Mouse (Mus musculus) bone marrow, adult 2 months (tissue): ENCODE data around the gene C130026I21Rik. TPM values are rescaled to one million over a fixed set of nuclear protein-coding genes. Genes with fewer than 3 reads are reported as not detected.
"Not testable (repeated sequence)": the region's sequence is repeated elsewhere in the genome, so short reads cannot be mapped to it uniquely, and the experiment has no call there.

Experiments
- H3K27ac ChIP-seq: fragments of 200-500 bp; 2 replicates; pipeline ENCODE4 v1.5.1; 2012; ENCODE audit warnings: low read depth, mild to moderate bottlenecking, control low read depth, inconsistent platforms, low read length; ENCODE audit not compliant: control insufficient read depth, poor library complexity, insufficient read depth
- H3K4me1 ChIP-seq: fragments of 200-500 bp; 2 replicates; pipeline ENCODE4 v1.6.1; 2011; ENCODE audit warnings: low read length; ENCODE audit not compliant: control insufficient read depth, insufficient read depth
- H3K4me3 ChIP-seq: fragments of 200-500 bp; replicated peaks from 2 replicates; pipeline ENCODE3; 2011; ENCODE audit warnings: mild to moderate bottlenecking, low read depth, low read length, control low read depth; ENCODE audit not compliant: control insufficient read depth
- CTCF ChIP-seq: fragments of 200-500 bp; IDR thresholded peaks from 2 replicates; pipeline ENCODE4 v1.5.1; 2011; ENCODE audit warnings: low read length, control low read depth; ENCODE audit not compliant: control insufficient read depth, insufficient read depth
- WGBS: fragments of 180-500 bp; shearing (Covaris S2); methylation state at CpG from one replicate; pipeline ENCODE4 v1.1.7; 2018; 5-methylcytosine and 5-hydroxymethylcytosine counted together
- polyA plus RNA-seq: library from polyadenylated mRNA; stranded (reverse); fragments of >200 nt; gene quantifications from 2 replicates; pipeline ENCODE4 v1.2.4, GENCODE M21; 2011; ENCODE audit warnings: low replicate concordance; ENCODE audit not compliant: missing spikeins, insufficient read depth, insufficient read length

The C130026I21Rik gene
- 5.7 and 11.7 TPM in 2 replicates for polyA plus RNA-seq

DNA sequence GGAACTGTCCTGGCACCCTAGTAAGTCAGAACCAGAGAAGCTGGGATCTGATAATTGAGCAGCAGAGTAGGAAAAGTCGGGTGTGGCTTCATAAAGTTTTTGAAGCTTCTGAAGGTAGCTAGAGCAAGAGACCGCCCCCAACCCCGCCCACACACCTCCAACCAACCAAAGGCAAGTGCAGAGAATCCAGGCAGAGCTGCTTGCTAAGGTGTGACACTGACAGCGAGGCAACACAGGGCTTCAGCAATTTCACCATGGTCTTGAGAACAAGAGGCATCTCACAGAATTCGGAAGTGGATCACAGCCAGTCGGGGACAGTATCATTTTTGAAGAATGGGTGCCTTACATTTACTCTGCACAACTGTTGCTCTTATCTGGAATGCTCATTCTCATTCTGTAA lies at the start of gene C130026I21Rik:
Gene C130026I21Rik (minus strand): TSS at position 101 of the 400 bp plus-strand sequence.
- H3K27ac ChIP-seq, H3K4me1 ChIP-seq, H3K4me3 ChIP-seq: not testable (repeated sequence)
- no CpG with 5 or more reads among the region's 6 CpGs for WGBS

DNA sequence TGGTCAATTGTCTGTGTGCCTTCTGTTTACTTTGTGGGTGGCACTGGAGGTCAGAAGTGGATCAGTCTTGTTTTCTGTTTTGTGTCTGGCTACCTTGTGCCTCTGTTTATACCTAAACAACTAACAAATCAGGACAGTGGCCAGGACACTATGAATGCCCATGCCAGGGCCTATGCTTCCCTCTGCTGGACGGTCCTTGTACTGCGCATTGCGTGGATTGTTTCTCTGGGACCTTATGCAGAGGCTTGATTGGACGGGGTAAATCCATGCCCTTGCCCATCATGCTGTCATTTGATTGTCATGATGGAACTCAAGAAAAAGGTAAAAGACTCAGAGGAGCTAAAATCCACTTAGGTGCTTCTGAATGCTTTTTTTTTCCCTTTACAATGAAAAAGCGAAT lies 16.7 kb upstream of the C130026I21Rik start:
- H3K27ac ChIP-seq, result not testable (repeated sequence)
- 44% methylated on average over 4 of the region's 5 CpGs for WGBS

DNA sequence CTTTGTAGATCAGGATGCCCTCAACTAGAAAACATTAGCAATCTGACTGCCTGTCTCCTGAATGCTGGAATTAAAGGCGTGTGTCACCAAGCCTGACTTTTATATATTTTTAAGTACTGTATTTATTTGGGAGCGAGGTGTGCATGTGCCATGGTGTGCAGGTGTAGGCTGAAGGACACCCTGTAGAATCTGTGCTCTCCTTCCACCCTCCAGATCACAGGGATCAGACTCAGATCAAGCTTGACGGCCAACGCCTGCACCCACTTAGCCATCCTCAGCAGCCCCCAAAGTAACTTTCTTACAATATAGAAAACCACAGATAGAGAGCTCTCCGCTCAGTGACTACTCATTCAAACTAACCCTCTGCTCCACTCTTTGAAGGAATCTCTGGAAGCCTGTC lies 6.1 kb upstream of the C130026I21Rik start:
- not testable (repeated sequence) for H3K4me3 ChIP-seq, H3K4me1 ChIP-seq
- 65% methylated on average over 4 of the region's 5 CpGs for WGBS

More for the DNA sequence above, 16.7 kb upstream of the C130026I21Rik start:
- not testable (repeated sequence) for H3K4me3 ChIP-seq, H3K4me1 ChIP-seq
- peak; percentile 31 for TF ChIP-seq CTCF

DNA sequence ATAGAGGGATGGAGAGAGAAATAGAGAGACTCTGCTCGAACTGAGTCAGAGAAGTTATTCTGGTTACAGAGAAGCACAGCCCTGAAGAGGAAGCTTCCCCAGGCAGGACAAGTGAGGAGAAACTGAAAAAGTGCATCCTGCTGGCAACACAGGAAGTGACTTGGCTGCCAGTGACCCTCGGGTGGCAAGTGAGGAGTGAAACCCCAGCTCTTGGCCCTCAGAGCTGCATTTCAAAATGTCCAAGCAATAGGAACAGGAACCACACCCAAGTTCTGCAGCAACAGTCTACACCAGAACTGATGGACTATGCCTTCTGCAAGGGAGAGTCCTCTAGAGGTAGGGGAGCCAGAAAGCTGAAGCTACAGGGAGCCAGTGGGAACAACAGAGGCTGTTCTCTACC lies 11.7 kb downstream of the C130026I21Rik start:
- not testable (repeated sequence) for H3K27ac ChIP-seq, H3K4me1 ChIP-seq, H3K4me3 ChIP-seq
- 62% methylated on average over 2 of the region's 2 CpGs for WGBS

More for the DNA sequence above, 6.1 kb upstream of the C130026I21Rik start:
- not testable (repeated sequence) for H3K27ac ChIP-seq

DNA sequence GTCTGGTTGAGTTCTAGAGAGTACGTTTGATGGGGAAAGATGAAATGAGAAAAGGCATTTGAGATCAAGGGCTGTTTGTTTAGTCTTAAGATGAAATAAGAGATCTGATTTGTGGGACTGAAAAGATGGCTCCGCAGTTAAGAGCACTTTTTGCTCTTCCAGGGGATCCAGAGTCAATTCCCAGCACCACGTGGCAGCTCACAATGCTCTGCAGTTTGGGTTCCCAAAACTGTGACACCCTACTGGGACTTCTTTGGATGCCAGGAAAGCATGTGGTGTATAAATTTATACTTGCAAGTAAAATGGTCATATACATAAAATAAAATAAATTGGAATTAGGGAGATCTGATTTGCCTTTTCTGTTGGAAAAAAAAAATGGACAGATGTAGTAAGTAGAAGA lies 15.1 kb downstream of the C130026I21Rik start:
- 56% methylated on average over 2 of the region's 3 CpGs for WGBS
- H3K4me1 ChIP-seq, H3K27ac ChIP-seq, H3K4me3 ChIP-seq: not testable (repeated sequence)

DNA sequence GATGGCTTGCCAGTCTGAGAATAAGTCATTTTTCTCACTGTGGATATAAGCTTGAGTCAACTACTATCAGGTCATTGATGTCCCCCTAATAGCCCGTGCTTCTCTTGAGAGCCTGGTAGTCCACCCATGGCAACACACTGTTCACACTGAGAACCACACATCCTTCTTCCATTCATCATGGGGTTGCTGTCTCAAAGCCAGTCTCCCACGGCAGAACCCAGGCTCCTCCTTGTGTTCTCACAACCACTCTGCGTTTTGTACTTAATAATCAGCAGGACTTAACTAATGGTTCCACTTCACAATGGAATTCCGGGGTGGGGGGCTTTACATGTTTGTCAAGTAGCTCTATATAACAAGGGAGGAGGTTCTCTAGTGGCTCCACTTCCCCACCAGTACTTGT lies 19.2 kb downstream of the C130026I21Rik start:
- not testable (repeated sequence) for H3K27ac ChIP-seq, H3K4me1 ChIP-seq, H3K4me3 ChIP-seq
- 71% methylated on average over 4 of the region's 4 CpGs for WGBS

DNA sequence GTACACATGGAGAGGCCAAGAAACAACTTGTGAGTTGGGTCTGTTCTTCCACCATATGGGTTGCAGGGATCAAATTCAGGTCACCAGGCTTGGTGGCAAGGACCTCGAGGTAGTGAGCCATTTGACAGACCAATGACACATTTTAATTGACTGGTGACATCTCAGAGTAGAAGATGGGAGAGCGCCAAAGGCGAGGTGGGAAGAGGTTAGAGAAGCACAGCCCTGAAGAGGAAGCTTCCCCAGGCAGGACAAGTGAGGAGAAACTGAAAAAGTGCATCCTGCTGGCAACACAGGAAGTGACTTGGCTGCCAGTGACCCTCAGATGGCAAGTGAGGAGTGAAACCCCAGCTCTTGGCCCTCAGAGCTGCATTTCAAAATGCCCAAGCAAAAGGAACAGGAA lies 21.4 kb downstream of the C130026I21Rik start:
- WGBS, result 58% methylated on average over 3 of the region's 3 CpGs
- not testable (repeated sequence) for H3K4me1 ChIP-seq, H3K27ac ChIP-seq, H3K4me3 ChIP-seq

DNA sequence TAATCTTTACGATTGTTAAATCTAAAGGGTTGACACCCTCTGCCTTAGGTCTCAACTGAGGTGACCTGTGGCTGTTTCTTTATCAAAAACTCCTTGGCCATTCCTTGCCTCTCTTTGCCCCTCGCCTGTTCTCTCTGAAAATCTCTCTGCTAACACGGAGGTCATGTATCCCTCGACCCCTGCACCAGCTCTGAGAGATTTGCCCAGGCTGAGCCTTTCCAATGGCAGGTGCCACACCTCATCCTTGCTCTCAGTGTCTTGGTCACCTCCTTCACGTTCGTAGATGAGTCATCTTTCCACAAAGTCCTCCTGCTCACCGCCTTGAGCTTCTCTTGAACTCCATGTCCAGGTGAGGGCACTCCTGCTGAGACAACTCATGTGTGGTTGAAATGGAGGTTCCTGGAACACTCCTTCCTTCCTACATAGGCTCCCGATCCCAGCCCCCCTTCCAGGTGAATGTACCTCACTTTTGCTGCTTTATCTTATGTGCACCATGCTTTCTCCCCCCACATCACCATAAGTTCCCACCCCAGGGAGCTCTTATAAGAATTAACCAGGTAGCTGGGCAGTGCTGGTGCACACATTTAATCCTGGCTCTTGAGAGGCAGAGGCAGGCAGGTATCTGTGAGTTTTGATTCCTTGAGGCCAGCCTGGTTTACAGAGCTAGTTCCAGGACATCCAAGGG lies 23.4 kb downstream of the C130026I21Rik start:
- H3K27ac ChIP-seq, H3K4me3 ChIP-seq, H3K4me1 ChIP-seq: not testable (repeated sequence)
- 63% methylated on average over 8 of the region's 8 CpGs for WGBS

DNA sequence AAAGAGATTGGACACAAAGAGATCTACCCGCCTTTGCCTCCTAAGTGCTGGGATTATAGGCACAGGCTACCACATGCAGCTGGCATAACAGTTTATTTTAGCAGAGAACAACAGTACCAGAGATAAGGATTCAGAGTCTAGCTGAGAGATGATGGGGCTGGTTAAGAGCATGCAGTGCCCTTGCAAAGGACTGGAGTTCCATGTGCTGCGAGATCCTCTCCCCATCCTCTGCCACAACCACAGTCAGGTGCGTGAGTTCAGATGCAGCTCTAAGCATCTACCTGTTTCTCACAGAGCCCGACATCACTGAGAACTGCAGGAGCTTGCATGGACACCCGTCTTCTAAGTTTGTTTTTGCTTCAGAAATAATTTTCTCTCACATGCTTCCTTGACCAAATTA lies 24.1 kb downstream of the C130026I21Rik start:
- H3K4me1 ChIP-seq, result not testable (repeated sequence)

DNA sequence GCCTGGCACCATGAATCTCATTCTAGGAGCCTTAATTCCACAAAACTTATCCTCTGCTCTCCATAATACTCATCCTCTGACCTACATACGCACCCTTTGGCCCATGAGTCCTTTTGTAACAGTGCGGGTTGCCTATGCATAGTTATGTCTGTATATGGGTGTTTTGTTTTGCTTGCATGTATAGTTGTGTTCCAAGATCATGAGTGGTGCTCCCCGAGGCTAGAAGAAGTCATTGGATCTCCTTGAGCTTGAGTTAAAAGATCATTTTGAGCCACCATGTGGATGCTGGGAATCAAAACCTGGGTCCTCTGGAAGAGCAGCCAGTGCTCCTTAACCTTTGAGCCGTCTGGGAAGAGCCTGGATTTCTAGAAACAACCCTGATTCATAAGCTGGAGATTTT lies 25.4 kb downstream of the C130026I21Rik start:
- H3K4me1 ChIP-seq, H3K4me3 ChIP-seq, H3K27ac ChIP-seq: not testable (repeated sequence)
- WGBS, result 58% methylated on average over 3 of the region's 4 CpGs

More for the DNA sequence above, 24.1 kb downstream of the C130026I21Rik start:
- H3K27ac ChIP-seq, H3K4me3 ChIP-seq: not testable (repeated sequence)
- 78% methylated on average over 5 of the region's 5 CpGs for WGBS

DNA sequence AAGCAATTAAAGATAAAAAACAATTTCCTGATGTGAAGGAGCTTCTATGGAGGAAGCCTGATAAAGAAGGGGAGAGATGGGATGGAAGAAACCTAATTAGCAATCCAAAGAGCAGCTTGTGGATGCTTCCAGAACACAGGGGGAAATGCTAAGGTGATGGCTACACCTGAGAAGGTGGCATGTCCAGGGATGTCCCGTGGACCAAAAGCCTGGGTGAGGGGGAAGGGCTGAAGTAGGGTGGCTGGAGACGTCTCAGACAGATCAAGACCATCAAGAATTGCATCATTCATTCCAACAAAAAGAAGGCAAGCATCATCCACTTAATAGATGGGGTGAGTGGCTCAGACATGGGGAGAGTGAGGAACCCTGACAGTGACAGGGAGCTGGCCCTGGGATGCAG lies 27.3 kb downstream of the C130026I21Rik start:
- WGBS, result 65% methylated on average over 2 of the region's 2 CpGs
- not testable (repeated sequence) for H3K4me1 ChIP-seq, H3K27ac ChIP-seq, H3K4me3 ChIP-seq

DNA sequence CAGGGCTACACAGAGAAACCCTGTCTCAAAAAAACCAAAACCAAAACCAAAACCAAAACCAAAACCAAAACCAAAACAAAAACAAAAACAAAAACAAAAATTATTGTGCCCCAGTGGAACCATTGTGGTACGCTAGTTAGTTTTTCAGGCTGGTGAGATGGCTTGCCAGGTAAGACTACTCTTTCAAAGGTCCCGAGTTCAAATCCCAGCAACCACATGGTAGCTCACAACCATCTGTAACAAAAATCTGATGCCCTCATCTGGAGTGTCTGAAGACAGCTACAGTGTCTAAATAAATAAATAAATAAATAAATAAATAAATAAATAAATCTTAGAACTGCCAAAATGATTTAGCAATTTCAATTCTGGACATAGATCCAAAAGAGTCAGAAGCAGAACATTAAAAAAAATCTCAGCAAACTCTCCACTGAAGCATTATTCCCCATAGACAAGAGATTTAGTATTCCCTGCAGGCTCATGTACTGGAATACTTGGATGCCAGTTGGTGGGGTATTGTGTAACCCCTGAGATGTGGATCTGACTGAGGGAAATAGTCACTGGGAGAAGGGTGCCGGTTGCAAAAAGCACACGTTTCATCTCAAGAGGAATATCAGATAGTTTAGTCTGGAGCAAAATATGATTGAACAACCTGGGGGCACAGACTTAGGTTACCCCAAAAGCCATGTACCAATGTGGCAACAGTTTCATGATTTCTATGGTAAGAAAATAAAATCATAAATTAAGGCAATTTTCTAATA lies 31.2 kb downstream of the C130026I21Rik start:
- H3K4me1 ChIP-seq, H3K27ac ChIP-seq, H3K4me3 ChIP-seq: not testable (repeated sequence)
- 61% methylated on average over 4 of the region's 4 CpGs for WGBS

DNA sequence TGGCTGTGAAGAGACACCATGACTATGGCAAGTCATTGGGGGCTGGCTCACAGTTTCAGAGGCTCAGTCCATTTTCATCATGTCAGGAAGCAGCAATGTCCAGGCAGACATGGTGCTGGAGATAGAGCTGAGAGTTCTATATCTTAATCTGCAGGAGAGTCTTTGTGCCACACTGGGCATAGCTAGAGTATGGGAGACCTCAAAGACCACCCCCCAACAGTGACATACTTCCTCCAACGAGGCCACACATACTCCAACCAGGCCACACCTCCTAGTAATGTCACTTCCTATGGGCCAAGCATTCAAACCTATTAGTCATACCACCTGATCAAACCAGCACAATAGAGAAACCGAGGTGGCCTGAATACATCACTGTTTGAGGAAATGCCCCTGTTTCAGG lies 63.8 kb downstream of the C130026I21Rik start:
- not testable (repeated sequence) for H3K4me1 ChIP-seq, H3K27ac ChIP-seq, H3K4me3 ChIP-seq
- 42% methylated on average over 1 of the region's 2 CpGs for WGBS
